Mouse (Mus musculus) midbrain, embryonic 12.5 days (tissue): ENCODE results near the gene Nt5dc3. TPM values are rescaled to one million over a fixed set of nuclear protein-coding genes. Genes with fewer than 3 reads are reported as not detected.

ENCODE experiments used
- ATAC-seq: fragments of 200-750 bp; cut with Nextera tagmentation; 2 replicates; pipeline ENCODE4 v1.8.0; 2017; ENCODE audit warnings: low read depth, moderate TSS enrichment, moderate library complexity; ENCODE audit not compliant: low FRiP score
- H3K27ac ChIP-seq: fragments of 300-500 bp; sonication (generic); replicated peaks from 2 replicates; pipeline ENCODE4 v1.5.1; 2016; ENCODE audit warnings: mild to moderate bottlenecking
- H3K27me3 ChIP-seq: fragments of 300-500 bp; sonication (generic); 2 replicates; pipeline ENCODE4 v1.6.1; 2016; ENCODE audit warnings: mild to moderate bottlenecking
- H3K36me3 ChIP-seq: fragments of 300-500 bp; sonication (generic); 2 replicates; pipeline ENCODE4 v1.6.1; 2016
- H3K4me1 ChIP-seq: fragments of 300-500 bp; sonication (generic); 2 replicates; pipeline ENCODE4 v1.6.1; 2016
- H3K4me2 ChIP-seq: fragments of 300-500 bp; sonication (generic); replicated peaks from 2 replicates; pipeline ENCODE4 v1.6.1; 2016; ENCODE audit warnings: mild to moderate bottlenecking, moderate library complexity
- H3K4me3 ChIP-seq: fragments of 300-500 bp; sonication (generic); 2 replicates; pipeline ENCODE4 v1.5.1; 2016; ENCODE audit warnings: mild to moderate bottlenecking
- H3K9ac ChIP-seq: fragments of 300-500 bp; sonication (generic); replicated peaks from 2 replicates; pipeline ENCODE4 v1.6.1; 2016; ENCODE audit warnings: mild to moderate bottlenecking, moderate library complexity
- H3K9me3 ChIP-seq: fragments of 300-500 bp; sonication (generic); 2 replicates; pipeline ENCODE4 v1.6.1; 2016; ENCODE audit warnings: mild to moderate bottlenecking
- WGBS: fragments of 180-500 bp; shearing (Covaris S2); methylation state at CpG from one replicate; pipeline ENCODE4 v1.1.7; 2016; 5-methylcytosine and 5-hydroxymethylcytosine counted together
- polyA plus RNA-seq: library from polyadenylated mRNA; unstranded; fragments of >200 nt; fragmentation: Nextera tagmentation; extraction: Ambion mirVana; gene quantifications from 2 replicates; pipeline ENCODE4 v1.2.1, GENCODE M21; 2016

Nt5dc3 gene
- polyA plus RNA-seq, 1 experiment from 2014 or later, result 2.1 TPM

GRCm38 (mm10) chr10:86825871-86826522, 47.2 kb downstream of the Nt5dc3 start:
- no peaks in the 10 kb centered on the region for H3K36me3 ChIP-seq
- H3K27ac ChIP-seq, result no peak overlapping the region
- no peak overlapping the region for H3K4me3 ChIP-seq
- no peaks in the 10 kb centered on the region for H3K27me3 ChIP-seq
- WGBS, result 90% methylated on average over 10 of the region's 10 CpGs
- no peak overlapping the region for H3K9ac ChIP-seq
- no peak for ATAC-seq
- no peaks in the 10 kb centered on the region for H3K9me3 ChIP-seq
- no peaks in the 10 kb centered on the region; the same call in 1 of the 2 replicates for H3K4me1 ChIP-seq
- H3K4me2 ChIP-seq, result no peak overlapping the region

GRCm38 (mm10) chr10:86826929-86827328, 48.1 kb downstream of the Nt5dc3 start:
- Histone ChIP-seq H3K4me1 (no peaks in the 10 kb centered on the region; the same call in 1 of the 2 replicates), H3K9me3 (no peaks in the 10 kb centered on the region), H3K27ac (no peak overlapping the region), H3K27me3 (no peaks in the 10 kb centered on the region), H3K36me3 (no peaks in the 10 kb centered on the region), H3K4me2 (no peak overlapping the region), H3K4me3 (no peak overlapping the region), H3K9ac (no peak overlapping the region)
- WGBS, result 85% methylated on average over 3 of the region's 3 CpGs
- ATAC-seq, result no peak

- Histone ChIP-seq H3K4me1 (no peaks in the 10 kb centered on the region; the same call in 1 of the 2 replicates), H3K4me3 (no peak overlapping the region), H3K36me3 (no peaks in the 10 kb centered on the region), H3K27ac (no peak overlapping the region), H3K27me3 (no peaks in the 10 kb centered on the region), H3K9me3 (no peaks in the 10 kb centered on the region), H3K9ac (no peak overlapping the region), H3K4me2 (no peak overlapping the region)
- ATAC-seq, result no peak
- WGBS, result 86% methylated on average over 15 of the region's 15 CpGs
Measured at GRCm38 (mm10) chr10:86828221-86829135, 49.7 kb downstream of the Nt5dc3 start.

GRCm38 (mm10) chr10:86829515-86829914, 50.7 kb downstream of the Nt5dc3 start:
- ATAC-seq, result no peak
- Histone ChIP-seq H3K9me3 (no peaks in the 10 kb centered on the region), H3K4me2 (no peak overlapping the region), H3K27me3 (no peaks in the 10 kb centered on the region), H3K4me1 (no peaks in the 10 kb centered on the region; the same call in 1 of the 2 replicates), H3K27ac (no peak overlapping the region), H3K36me3 (no peaks in the 10 kb centered on the region), H3K9ac (no peak overlapping the region), H3K4me3 (no peak overlapping the region)
- WGBS, result 92% methylated on average over 2 of the region's 2 CpGs

- H3K9ac ChIP-seq, result no peak overlapping the region
- no peak overlapping the region for H3K4me2 ChIP-seq
- 83% methylated on average over 4 of the region's 4 CpGs for WGBS
- no peak for ATAC-seq
- H3K4me3 ChIP-seq, result no peak overlapping the region
- no peaks in the 10 kb centered on the region for H3K4me1 ChIP-seq
- H3K27ac ChIP-seq, result no peak overlapping the region
- no peaks in the 10 kb centered on the region for H3K36me3 ChIP-seq
- no peaks in the 10 kb centered on the region for H3K9me3 ChIP-seq
- no peaks in the 10 kb centered on the region for H3K27me3 ChIP-seq
Measured at GRCm38 (mm10) chr10:86836784-86837183, 58.0 kb downstream of the Nt5dc3 start.

- no peaks in the 10 kb centered on the region for H3K36me3 ChIP-seq
- no peak overlapping the region for H3K9ac ChIP-seq
- WGBS, result 90% methylated on average over 6 of the region's 6 CpGs
- H3K4me2 ChIP-seq, result no peak overlapping the region
- no peak overlapping the region for H3K27ac ChIP-seq
- H3K4me1 ChIP-seq, result no peaks in the 10 kb centered on the region
- no peaks in the 10 kb centered on the region for H3K27me3 ChIP-seq
- no peaks in the 10 kb centered on the region for H3K9me3 ChIP-seq
- no peak for ATAC-seq
- H3K4me3 ChIP-seq, result no peak overlapping the region
Measured at GRCm38 (mm10) chr10:86838827-86839226, 60.0 kb downstream of the Nt5dc3 start.

GRCm38 (mm10) chr10:86842659-86843058, 63.9 kb downstream of the Nt5dc3 start:
- Histone ChIP-seq H3K4me3 (no peak overlapping the region), H3K9me3 (no peaks in the 10 kb centered on the region), H3K4me2 (no peak overlapping the region), H3K27me3 (no peaks in the 10 kb centered on the region), H3K27ac (no peak overlapping the region), H3K4me1 (no peaks in the 10 kb centered on the region), H3K9ac (no peak overlapping the region), H3K36me3 (no peaks in the 10 kb centered on the region)
- ATAC-seq, result no peak
- WGBS, result 90% methylated on average over 5 of the region's 5 CpGs

GRCm38 (mm10) chr10:86846926-86847467, 68.2 kb downstream of the Nt5dc3 start:
- no peak overlapping the region for H3K27ac ChIP-seq
- ATAC-seq, result no peak
- no peak overlapping the region for H3K4me3 ChIP-seq
- WGBS, result 88% methylated on average over 9 of the region's 9 CpGs
- H3K4me2 ChIP-seq, result no peak overlapping the region
- peaks cover 6% of the 10 kb centered on the region; the same call in 1 of the 2 replicates for H3K27me3 ChIP-seq
- H3K9ac ChIP-seq, result no peak overlapping the region
- H3K4me1 ChIP-seq, result no peaks in the 10 kb centered on the region; the same call in 1 of the 2 replicates
- no peaks in the 10 kb centered on the region for H3K36me3 ChIP-seq
- no peaks in the 10 kb centered on the region for H3K9me3 ChIP-seq

- Histone ChIP-seq H3K27me3 (peaks cover 6% of the 10 kb centered on the region; the same call in 1 of the 2 replicates), H3K4me1 (no peaks in the 10 kb centered on the region; the same call in 1 of the 2 replicates), H3K36me3 (no peaks in the 10 kb centered on the region), H3K4me2 (no peak overlapping the region), H3K9ac (no peak overlapping the region), H3K27ac (no peak overlapping the region), H3K9me3 (no peaks in the 10 kb centered on the region), H3K4me3 (no peak overlapping the region)
- 89% methylated on average over 4 of the region's 4 CpGs for WGBS
- ATAC-seq, result no peak
Measured at GRCm38 (mm10) chr10:86849087-86849486, 70.3 kb downstream of the Nt5dc3 start.

- no peaks in the 10 kb centered on the region for H3K9me3 ChIP-seq
- no peaks in the 10 kb centered on the region for H3K36me3 ChIP-seq
- no peaks in the 10 kb centered on the region; the same call in 1 of the 2 replicates for H3K4me1 ChIP-seq
- ATAC-seq, result no peak
- no peak overlapping the region for H3K4me3 ChIP-seq
- H3K9ac ChIP-seq, result no peak overlapping the region
- H3K27ac ChIP-seq, result no peak overlapping the region
- 90% methylated on average over 4 of the region's 4 CpGs for WGBS
- no peak overlapping the region for H3K4me2 ChIP-seq
- peaks cover 6% of the 10 kb centered on the region; the same call in 1 of the 2 replicates for H3K27me3 ChIP-seq
Measured at GRCm38 (mm10) chr10:86849508-86849907, 70.7 kb downstream of the Nt5dc3 start.

GRCm38 (mm10) chr10:86852160-86852559, 73.4 kb downstream of the Nt5dc3 start:
- Histone ChIP-seq H3K4me3 (no peak overlapping the region), H3K9ac (no peak overlapping the region), H3K27ac (no peak overlapping the region), H3K4me2 (no peak overlapping the region), H3K27me3 (peaks cover 6% of the 10 kb centered on the region; the same call in 1 of the 2 replicates), H3K9me3 (no peaks in the 10 kb centered on the region), H3K4me1 (no peaks in the 10 kb centered on the region; the same call in 1 of the 2 replicates), H3K36me3 (no peaks in the 10 kb centered on the region)
- no peak for ATAC-seq
- 80% methylated on average over 6 of the region's 6 CpGs for WGBS

- Histone ChIP-seq H3K4me3 (no peak overlapping the region), H3K27ac (no peak overlapping the region), H3K4me1 (no peaks in the 10 kb centered on the region; the same call in 1 of the 2 replicates), H3K36me3 (no peaks in the 10 kb centered on the region), H3K9me3 (no peaks in the 10 kb centered on the region), H3K4me2 (no peak overlapping the region), H3K9ac (no peak overlapping the region), H3K27me3 (peaks cover 6% of the 10 kb centered on the region; the same call in 1 of the 2 replicates)
- no peak for ATAC-seq
- 83% methylated on average over 3 of the region's 3 CpGs for WGBS
Measured at GRCm38 (mm10) chr10:86853433-86853832, 74.6 kb downstream of the Nt5dc3 start.
